ENCODE assay signal across 18 mouse cellular contexts in genomic region chr9:23399638-23400284, GRCm38 (mm10).
DNase-seq lines count a peak whose midpoint lies in the region; ATAC-seq lines count a peak whose summit lies in the region.
"Had no signal": no experiment of that assay in that cellular context is flagged by ENCODE, and none has a peak within 500 bp of the region (broad histone marks: within the 10 kb centered on the region; RNA-seq: fewer than 3 reads in every experiment).

No protein-coding gene starts in this region.

- no peaks in the 10 kb centered on the region for H3K27me3 ChIP-seq in intestine, embryonic 15.5 days (replicated peaks)
- H3K27me3 ChIP-seq in intestine, embryonic 16.5 days (replicated peaks; ENCODE audit: control insufficient read depth, insufficient read depth, low read length) = no peaks in the 10 kb centered on the region
- H3K27me3 ChIP-seq in lung, embryonic 15.5 days = no peaks in the 10 kb centered on the region
- H3K27me3 ChIP-seq in stomach, embryonic 15.5 days (replicated peaks) = no peaks in the 10 kb centered on the region
- H3K27me3 ChIP-seq: liver, embryonic 13.5 days; neural tube, embryonic 12.5 days had no signal

- H3K4me2 ChIP-seq in intestine, embryonic 15.5 days (replicated peaks) = no peak overlapping the region
- no peak overlapping the region for H3K4me2 ChIP-seq in intestine, embryonic 16.5 days (ENCODE audit: low read depth, low read length)
- H3K4me2 ChIP-seq in lung, embryonic 15.5 days = no peak overlapping the region
- H3K4me2 ChIP-seq in stomach, embryonic 15.5 days = no peak overlapping the region
- H3K4me2 ChIP-seq: liver, embryonic 13.5 days; neural tube, embryonic 12.5 days had no signal

- no peak overlapping the region; the same call in 1 of the 2 replicates for H3K27ac ChIP-seq in intestine, embryonic 15.5 days
- no peak overlapping the region for H3K27ac ChIP-seq in intestine, embryonic 16.5 days (ENCODE audit: low read length)
- H3K27ac ChIP-seq in lung, embryonic 15.5 days = peak overlapping the region; percentile 66
- no peak overlapping the region for H3K27ac ChIP-seq in stomach, embryonic 15.5 days
- H3K27ac ChIP-seq: hindbrain, embryonic 10.5 days; limb, embryonic 10.5 days; liver, embryonic 13.5 days; neural tube, embryonic 12.5 days had no signal

- 0 out of 2 replicates have a peak, but pooled peaks cover 4% of the 10 kb centered on the region for H3K4me1 ChIP-seq in intestine, embryonic 15.5 days (replicated peaks)
- H3K4me1 ChIP-seq in intestine, embryonic 16.5 days (ENCODE audit: control insufficient read depth, insufficient read depth, low read length) = peaks cover 9% of the 10 kb centered on the region
- peaks cover 25% of the 10 kb centered on the region for H3K4me1 ChIP-seq in lung, embryonic 15.5 days
- H3K4me1 ChIP-seq in stomach, embryonic 15.5 days = peaks cover 4% of the 10 kb centered on the region
- H3K4me1 ChIP-seq: hindbrain, embryonic 10.5 days; liver, embryonic 13.5 days; neural tube, embryonic 12.5 days had no signal

- 29% methylated on average over 6 of the region's 6 CpGs for WGBS in intestine, embryonic 15.5 days
- 26% methylated on average over 6 of the region's 6 CpGs for WGBS in intestine, embryonic 16.5 days
- 14% methylated on average over 6 of the region's 6 CpGs for whole genome bisulfite sequencing in lung, embryonic 15.5 days
- WGBS in stomach, embryonic 15.5 days = 29% methylated on average over 6 of the region's 6 CpGs

- no peak overlapping the region for H3K9ac ChIP-seq in intestine, embryonic 15.5 days
- H3K9ac ChIP-seq in intestine, embryonic 16.5 days (ENCODE audit: low read depth, low read length) = no peak overlapping the region
- H3K9ac ChIP-seq in lung, embryonic 15.5 days = no peak overlapping the region
- H3K9ac ChIP-seq in stomach, embryonic 15.5 days = no peak overlapping the region
- H3K9ac ChIP-seq: liver, embryonic 13.5 days; neural tube, embryonic 12.5 days had no signal

- no peaks in the 10 kb centered on the region for H3K9me3 ChIP-seq in intestine, embryonic 15.5 days
- no peaks in the 10 kb centered on the region for H3K9me3 ChIP-seq in intestine, embryonic 16.5 days (ENCODE audit: control insufficient read depth, low read length)
- H3K9me3 ChIP-seq in lung, embryonic 15.5 days = no peaks in the 10 kb centered on the region
- H3K9me3 ChIP-seq in stomach, embryonic 15.5 days = no peaks in the 10 kb centered on the region
- H3K9me3 ChIP-seq: hindbrain, embryonic 10.5 days; limb, embryonic 10.5 days; liver, embryonic 13.5 days; neural tube, embryonic 12.5 days had no signal

- DNase-seq in heart, adult 11 months = peak; percentile 87
- DNase-seq in heart, postnatal 4 days = no peak
- no peak for DNase-seq in spleen, adult 12 weeks (ENCODE audit: low spot score)
- DNase-seq: adrenal gland, postnatal 36 days; cerebellum, adult 9-11 months; gastrocnemius, postnatal 10 days; layer of hippocampus, postnatal 36 days; liver, embryonic 13.5 days; thymus, postnatal 36 days had no signal

- H3K36me3 ChIP-seq in intestine, embryonic 15.5 days = no peaks in the 10 kb centered on the region
- H3K36me3 ChIP-seq in intestine, embryonic 16.5 days (ENCODE audit: control insufficient read depth, insufficient read depth, low read length) = no peaks in the 10 kb centered on the region
- H3K36me3 ChIP-seq in lung, embryonic 15.5 days = no peaks in the 10 kb centered on the region
- no peaks in the 10 kb centered on the region for H3K36me3 ChIP-seq in stomach, embryonic 15.5 days
- H3K36me3 ChIP-seq: hindbrain, embryonic 10.5 days; limb, embryonic 10.5 days; liver, embryonic 13.5 days; neural tube, embryonic 12.5 days had no signal

- H3K4me3 ChIP-seq in intestine, embryonic 15.5 days (replicated peaks) = no peak overlapping the region
- H3K4me3 ChIP-seq in intestine, embryonic 16.5 days (ENCODE audit: low read length) = no peak overlapping the region
- no peak overlapping the region for H3K4me3 ChIP-seq in lung, embryonic 15.5 days
- no peak overlapping the region for H3K4me3 ChIP-seq in stomach, embryonic 15.5 days (replicated peaks)
- H3K4me3 ChIP-seq: hindbrain, embryonic 10.5 days; limb, embryonic 10.5 days; liver, embryonic 13.5 days; neural tube, embryonic 12.5 days had no signal

- ATAC-seq in intestine, embryonic 15.5 days = peak; percentile 49
- ATAC-seq in intestine, embryonic 16.5 days = no peak
- peak; percentile 83; the same call in 1 of the 2 replicates for ATAC-seq in lung, embryonic 15.5 days (ENCODE audit: borderline replicate concordance, extremely low read depth, low FRiP score, low TSS enrichment)
- peak; percentile 22; the same call in 1 of the 2 replicates for ATAC-seq in stomach, embryonic 15.5 days (ENCODE audit: insufficient read depth, low FRiP score, low read depth)
- ATAC-seq: activated CD4-positive, CD25-positive, alpha-beta regulatory T cell, adult 4 months; inflammation-experienced regulatory T-cells, adult 6 months had no signal
